Mouse (Mus musculus) layer of hippocampus, adult 2 months (tissue): Measurements from ENCODE around the gene Zan. TPM values are rescaled to one million over a fixed set of nuclear protein-coding genes. Genes with fewer than 3 reads are reported as not detected.

ENCODE experiments used
- DNase-seq, 2 experiments: peaks; one replicate each; pipeline ENCODE4 v3.0.0; 2022; ENCODE audit warnings: low spot score in 2 of 2
- H3K27ac ChIP-seq: fragments of 200-600 bp; 2 replicates; pipeline ENCODE4 v1.8.1; 2022
- H3K4me3 ChIP-seq: fragments of 200-600 bp; 2 replicates; pipeline ENCODE4 v1.8.1; 2022; ENCODE audit warnings: mild to moderate bottlenecking
- CTCF ChIP-seq: fragments of 200-600 bp; conservative IDR thresholded peaks from 2 replicates; pipeline ENCODE4 v1.8.1; 2022; ENCODE audit warnings: antibody characterized with exemption, mild to moderate bottlenecking, moderate library complexity
- long read RNA-seq, 2 experiments: library from polyadenylated mRNA; stranded (forward); transcript quantifications; one replicate each; pipeline ENCODE4 v2.0.0; 2021; ENCODE audit warnings: borderline mapping rate in 2 of 2
- total RNA-seq, 2 experiments: library from RNA; stranded (reverse); gene quantifications; 2 replicates each; pipeline ENCODE4 v1.2.3; 2021

The Zan gene
- under 1 TPM; 0.36 to 0.49 TPM for total RNA-seq
- long read RNA-seq, experiment 1: 0 reads
- long read RNA-seq, experiment 2: 0 reads

- H3K4me3 ChIP-seq: no peak within 1 kb of the TSS
- no peak for TF ChIP-seq CTCF
- H3K27ac ChIP-seq: no peak within 1 kb of the TSS
- DNase-seq: no peak
These were observed at the start of gene Zan for GRCm38 (mm10) chr5:137476964-137477363. Zan (minus strand) TSS chr5:137477064.

GRCm38 (mm10) chr5:137526192-137526936 is 49.5 kb upstream of the Zan start:
- Histone ChIP-seq H3K27ac (peak overlapping the region; percentile 81), H3K4me3 (no peak overlapping the region)
- TF ChIP-seq CTCF: peak; percentile 44
- DNase-seq: no peak

GRCm38 (mm10) chr5:137525511-137525910 is 48.6 kb upstream of the Zan start:
- Histone ChIP-seq H3K4me3 (no peak overlapping the region), H3K27ac (peak overlapping the region; percentile 53)

GRCm38 (mm10) chr5:137524671-137525070 is 47.8 kb upstream of the Zan start:
- no peak overlapping the region for H3K4me3 ChIP-seq
- peak overlapping the region; percentile 51; the same call in 1 of the 2 replicates for H3K27ac ChIP-seq
- no peak for DNase-seq
- TF ChIP-seq CTCF: no peak

More at GRCm38 (mm10) chr5:137525511-137525910, 48.6 kb upstream of the Zan start:
- TF ChIP-seq CTCF: no peak
- DNase-seq: no peak

- Histone ChIP-seq H3K27ac (peak overlapping the region; percentile 51; the same call in 1 of the 2 replicates), H3K4me3 (no peak overlapping the region)
- no peak for TF ChIP-seq CTCF
- no peak for DNase-seq
These were observed 47.3 kb upstream of the Zan start for GRCm38 (mm10) chr5:137524251-137524515.

GRCm38 (mm10) chr5:137523396-137524250 is 46.8 kb upstream of the Zan start:
- H3K4me3 ChIP-seq: no peak overlapping the region
- peak overlapping the region; percentile 51; the same call in 1 of the 2 replicates for H3K27ac ChIP-seq
- DNase-seq: no peak
- TF ChIP-seq CTCF: no peak

- no peak overlapping the region for H3K27ac ChIP-seq
These were observed 45.8 kb upstream of the Zan start for GRCm38 (mm10) chr5:137522711-137523110.

GRCm38 (mm10) chr5:137521861-137522260 is 45.0 kb upstream of the Zan start:
- no peak overlapping the region for H3K4me3 ChIP-seq
- DNase-seq: no peak
- TF ChIP-seq CTCF: no peak
- H3K27ac ChIP-seq: no peak overlapping the region

More at GRCm38 (mm10) chr5:137522711-137523110, 45.8 kb upstream of the Zan start:
- DNase-seq: no peak
- no peak for TF ChIP-seq CTCF
- no peak overlapping the region for H3K4me3 ChIP-seq

GRCm38 (mm10) chr5:137519691-137520550 is 43.1 kb upstream of the Zan start:
- TF ChIP-seq CTCF: no peak
- Histone ChIP-seq H3K4me3 (no peak overlapping the region), H3K27ac (no peak overlapping the region)
- no peak for DNase-seq

- DNase-seq: no peak
- H3K27ac ChIP-seq: no peak within 1 kb of the TSS
These were observed 41.6 kb upstream of the Zan start, which contains the start of gene Gigyf1 for GRCm38 (mm10) chr5:137518436-137518835. Gigyf1 (plus strand) TSS chr5:137518548.

GRCm38 (mm10) chr5:137514811-137515210 is 37.9 kb upstream of the Zan start:
- Histone ChIP-seq H3K27ac (no peak overlapping the region), H3K4me3 (no peak overlapping the region)
- DNase-seq: no peak
- no peak for TF ChIP-seq CTCF

More at GRCm38 (mm10) chr5:137518436-137518835, 41.6 kb upstream of the Zan start, which contains the start of gene Gigyf1:
- H3K4me3 ChIP-seq: no peak within 1 kb of the TSS
- TF ChIP-seq CTCF: peak; percentile 77

GRCm38 (mm10) chr5:137513951-137514721 is 37.3 kb upstream of the Zan start:
- TF ChIP-seq CTCF: no peak
- no peak for DNase-seq
- Histone ChIP-seq H3K4me3 (no peak overlapping the region), H3K27ac (no peak overlapping the region)
